Mouse (Mus musculus): ENCODE data around the gene Nme8. TPM values are rescaled to one million over a fixed set of nuclear protein-coding genes. Genes with fewer than 3 reads are reported as not detected.

Gene Nme8
- polyA plus RNA-seq, 1 experiment from 2014 or later = not detected

- WGBS (ENCODE audit: insufficient replicate concordance) = 83% methylated on average over 1 of the region's 1 CpGs
- H3K4me3 ChIP-seq (ENCODE audit: low read depth, low read length) = no peak overlapping the region
- H3K36me3 ChIP-seq (ENCODE audit: control insufficient read depth, insufficient read depth, low read length) = no peaks in the 10 kb centered on the region
- no peak overlapping the region for H3K4me2 ChIP-seq
- ATAC-seq (replicated peaks; ENCODE audit: insufficient number of reproducible peaks, low FRiP score, low TSS enrichment) = no peak
- H3K4me1 ChIP-seq (ENCODE audit: control insufficient read depth, insufficient read depth, low read length) = 0 out of 2 replicates have a peak, but pooled peaks cover 3% of the 10 kb centered on the region
- no peaks in the 10 kb centered on the region for H3K9me3 ChIP-seq (replicated peaks; ENCODE audit: control insufficient read depth, low read length)
- H3K27ac ChIP-seq (ENCODE audit: low read depth, low read length) = no peak overlapping the region
- H3K9ac ChIP-seq (ENCODE audit: low read depth, low read length) = no peak overlapping the region
- H3K27me3 ChIP-seq (ENCODE audit: control insufficient read depth, insufficient read depth, low read length) = no peaks in the 10 kb centered on the region
These were observed 102.5 kb downstream of the Nme8 start for GRCm38 (mm10) chr13:19595141-19595540.

Other genes with a start within 250 kb of the Nme8 start
- 26.8 and 34.1 TPM in 2 replicates for gene Epdr1, start 77.9 kb downstream of the Nme8 start, polyA plus RNA-seq (2014; fragmentation: Nextera tagmentation; extraction: Ambion mirVana)
- 0.56 and 0.70 TPM in 2 replicates for gene Sfrp4, start 74.7 kb downstream of the Nme8 start, polyA plus RNA-seq (2014; fragmentation: Nextera tagmentation; extraction: Ambion mirVana)
- gene Gpr141, start 126.5 kb upstream of the Nme8 start, polyA plus RNA-seq (2014; fragmentation: Nextera tagmentation; extraction: Ambion mirVana) = 0.17 TPM in 1 of 2 replicates, not detected in the other